Mouse (Mus musculus) myocyte (in vitro differentiated cells): Measurements from ENCODE around the gene Spocd1.

ENCODE experiments used
- CEBPB ChIP-seq: IDR thresholded peaks from 2 replicates; pipeline ENCODE4 v1.6.1; 2011; ENCODE audit warnings: mild to moderate bottlenecking, moderate library complexity; ENCODE audit not compliant: poor library complexity, insufficient read depth, severe bottlenecking
- E2F4 ChIP-seq: IDR thresholded peaks from one replicate; pipeline ENCODE4 v1.6.1; 2011; ENCODE audit warnings: mild to moderate bottlenecking, control low read depth, moderate library complexity; ENCODE audit not compliant: insufficient read depth
- MAX ChIP-seq: IDR thresholded peaks from one replicate; pipeline ENCODE4 v1.6.1; 2011; ENCODE audit warnings: low read depth, mild to moderate bottlenecking, control low read depth
- MYOD1 ChIP-seq, 3 experiments: IDR thresholded peaks; one replicate each; pipeline ENCODE4 v1.6.1; 2011; ENCODE audit warnings: control low read depth in 2 of 3, low read depth in 2 of 3, mild to moderate bottlenecking in 2 of 3, moderate library complexity in 1 of 3; ENCODE audit not compliant: insufficient read length in 2 of 3, control insufficient read depth in 1 of 3
- MYOG ChIP-seq, 3 experiments: IDR thresholded peaks; one replicate each; pipeline ENCODE4 v1.6.1; 2011; ENCODE audit warnings: control low read depth in 2 of 3, low read depth in 2 of 3, mild to moderate bottlenecking in 2 of 3; ENCODE audit not compliant: insufficient read length in 2 of 3, control insufficient read depth in 1 of 3, insufficient read depth in 1 of 3
- POLR2A ChIP-seq: IDR thresholded peaks from one replicate; pipeline ENCODE4 v1.6.1; 2011; ENCODE audit warnings: low read depth, mild to moderate bottlenecking, control low read depth, moderate library complexity; ENCODE audit not compliant: insufficient read length
- POLR2AphosphoS2 ChIP-seq: IDR thresholded peaks from one replicate; pipeline ENCODE4 v1.6.1; 2011; ENCODE audit warnings: low read depth, control low read depth; ENCODE audit not compliant: insufficient read length
- REST ChIP-seq: IDR thresholded peaks from one replicate; pipeline ENCODE4 v1.6.1; 2011; ENCODE audit warnings: mild to moderate bottlenecking, control low read depth, moderate library complexity; ENCODE audit not compliant: insufficient read depth, insufficient read length
- SRF ChIP-seq: IDR thresholded peaks from one replicate; pipeline ENCODE4 v1.6.1; 2011; ENCODE audit warnings: low read depth; ENCODE audit not compliant: control insufficient read depth, insufficient read length
- TCF12 ChIP-seq: IDR thresholded peaks from one replicate; pipeline ENCODE4 v1.6.1; 2011; ENCODE audit warnings: mild to moderate bottlenecking, control low read depth; ENCODE audit not compliant: poor library complexity, insufficient read depth, severe bottlenecking
- TCF3 ChIP-seq: IDR thresholded peaks from one replicate; pipeline ENCODE4 v1.6.1; 2011; ENCODE audit warnings: low read depth, control low read depth; ENCODE audit not compliant: insufficient read length
- USF1 ChIP-seq: IDR thresholded peaks from one replicate; pipeline ENCODE4 v1.6.1; 2011; ENCODE audit warnings: low read depth, mild to moderate bottlenecking, control low read depth, moderate library complexity

- TF ChIP-seq MAX (no peak), SRF (no peak), USF1 (no peak), POLR2A (no peak), POLR2AphosphoS2 (no peak), MYOD1 (IDR thresholded peaks at IDR 0.05; ENCODE audit: control insufficient read depth in 1 of 3, insufficient read length in 2 of 3, low read depth in 2 of 3) (no peak), REST (no peak), CEBPB (no peak), E2F4 (no peak), MYOG (IDR thresholded peaks at IDR 0.05; ENCODE audit: control insufficient read depth in 1 of 3, insufficient read depth in 1 of 3, insufficient read length in 2 of 3, low read depth in 2 of 3) (no peak), TCF3 (no peak), TCF12 (no peak)
These were observed 22.3 kb downstream of the Spocd1 start for GRCm38 (mm10) chr4:129951359-129951821.
